Mouse (Mus musculus): ENCODE data around the gene Ankrd34a. TPM values are rescaled to one million over a fixed set of nuclear protein-coding genes. Genes with fewer than 3 reads are reported as not detected.

The Ankrd34a gene
- total RNA-seq (2022): 1 to 10 TPM in 2 of 4 experiments, under 1 TPM in 2; 0.64 to 1.6 (median 1.1) TPM

DNA sequence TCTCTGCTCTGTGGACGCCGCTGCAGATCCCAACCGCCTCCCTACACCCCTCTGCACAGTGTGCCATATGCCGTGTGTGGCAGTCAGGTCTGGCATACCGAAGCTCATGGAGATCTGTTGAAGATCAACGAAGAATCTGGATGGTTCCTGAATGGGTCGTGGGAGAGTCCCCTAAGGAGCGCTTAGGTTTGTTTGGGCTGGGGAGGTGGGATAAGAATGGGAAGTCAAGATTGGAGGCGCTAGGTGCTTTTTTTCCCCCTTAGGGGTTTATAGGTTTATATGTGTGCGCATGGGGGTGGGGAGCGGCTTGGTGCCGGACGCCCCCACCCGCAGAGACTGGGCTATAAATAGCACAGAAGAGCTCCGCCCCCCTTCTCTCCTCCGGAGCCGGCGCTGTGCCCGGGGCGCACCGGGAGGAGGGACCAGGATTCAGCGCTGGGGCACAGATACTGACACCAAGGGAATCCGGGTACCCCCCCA, at the start of gene Ankrd34a:
Gene Ankrd34a, plus strand, starts transcription at position 409 of the 480 bp plus-strand sequence.
- DNase-seq (ENCODE audit: low spot score in 2 of 2): peak; percentile 37 to 47

DNA sequence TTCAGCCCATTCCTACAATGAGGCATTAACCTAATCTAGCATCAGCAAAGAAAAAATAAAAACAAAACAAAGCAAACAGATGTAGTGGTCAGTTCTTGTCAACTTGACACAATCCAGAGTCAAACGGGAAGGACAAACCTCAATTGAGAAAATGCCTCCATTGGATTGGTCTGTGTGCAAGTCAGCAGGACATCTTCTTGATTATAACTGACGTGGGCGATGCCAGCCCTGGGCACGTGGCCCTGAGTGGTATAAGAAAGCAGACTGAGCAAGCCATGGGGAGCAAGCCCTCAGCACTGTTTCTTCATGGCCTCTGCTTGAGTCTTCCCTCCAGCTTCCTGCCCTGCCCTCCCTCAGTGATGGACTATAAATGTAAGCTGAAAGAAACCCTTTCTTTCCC, 49.6 kb upstream of the Ankrd34a start:
- no peak for DNase-seq (ENCODE audit: low spot score in 2 of 2)

DNA sequence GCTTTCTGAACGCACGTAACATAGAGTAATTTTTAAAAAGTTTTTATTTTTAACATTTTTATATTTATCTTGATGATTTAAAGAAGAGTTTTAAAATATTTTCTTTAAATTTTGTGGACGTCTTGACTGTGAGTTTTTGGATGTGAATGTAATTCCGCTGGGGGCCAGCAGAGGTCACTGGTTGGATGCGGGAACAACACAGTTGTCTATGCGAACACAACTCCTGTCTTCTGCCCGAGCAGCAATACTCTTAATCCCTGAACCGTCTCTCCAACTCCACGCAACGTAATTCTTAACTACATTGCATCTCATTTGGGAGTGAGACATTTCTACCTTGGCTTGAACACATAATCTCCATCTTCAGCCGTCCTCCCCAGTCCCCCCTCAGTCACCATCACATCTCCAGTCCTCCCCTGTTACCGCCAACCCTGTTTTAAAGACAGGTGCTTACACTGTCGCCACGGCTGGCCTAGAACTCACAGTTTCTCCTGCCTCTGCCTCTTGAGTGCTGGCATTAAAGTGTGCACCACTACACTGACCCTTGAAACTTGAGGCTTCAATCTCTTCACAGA, 49.0 kb upstream of the Ankrd34a start:
- peak in 1 of 2 experiments; percentile 66 for DNase-seq (ENCODE audit: low spot score in 2 of 2)

DNA sequence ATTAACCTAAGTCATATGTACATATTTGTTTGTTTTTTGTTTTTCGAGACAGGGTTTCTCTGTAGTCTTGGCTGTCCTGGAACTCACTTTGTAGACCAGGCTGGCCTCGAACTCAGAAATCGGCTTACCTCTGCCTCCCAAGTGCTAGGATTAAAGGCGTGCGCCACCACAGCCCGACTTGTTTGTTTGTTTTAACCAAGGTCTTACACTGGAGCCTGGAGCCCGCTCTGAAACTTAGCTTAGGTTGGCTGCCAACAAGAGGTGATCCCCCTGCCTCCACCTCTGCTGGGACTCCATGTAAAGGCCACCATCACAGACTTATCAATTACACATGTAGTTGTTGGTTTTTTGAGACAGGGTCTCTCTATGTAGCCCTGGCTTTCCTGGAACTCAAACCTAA, 47.6 kb upstream of the Ankrd34a start:
- DNase-seq (ENCODE audit: low spot score in 2 of 2): no peak

DNA sequence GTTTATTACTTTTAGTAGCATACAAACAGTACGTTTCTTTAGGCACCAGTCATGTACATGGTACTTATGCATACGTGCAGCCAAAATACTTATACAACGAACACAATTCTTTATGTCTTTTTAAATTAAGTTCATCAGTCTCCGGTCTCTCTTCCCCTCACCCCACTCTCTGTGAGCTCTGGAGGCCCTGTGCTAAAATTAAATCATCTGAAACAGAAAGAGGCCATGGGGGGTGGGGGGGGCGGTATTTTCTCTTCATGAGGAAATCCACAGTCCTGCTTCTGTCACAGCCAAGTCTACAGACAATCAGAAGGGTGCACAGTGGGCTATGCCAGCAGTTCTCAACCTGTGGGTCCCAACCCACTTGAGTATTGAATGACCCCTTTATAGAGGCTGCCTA, 47.1 kb upstream of the Ankrd34a start:
- DNase-seq (ENCODE audit: low spot score in 2 of 2): no peak

DNA sequence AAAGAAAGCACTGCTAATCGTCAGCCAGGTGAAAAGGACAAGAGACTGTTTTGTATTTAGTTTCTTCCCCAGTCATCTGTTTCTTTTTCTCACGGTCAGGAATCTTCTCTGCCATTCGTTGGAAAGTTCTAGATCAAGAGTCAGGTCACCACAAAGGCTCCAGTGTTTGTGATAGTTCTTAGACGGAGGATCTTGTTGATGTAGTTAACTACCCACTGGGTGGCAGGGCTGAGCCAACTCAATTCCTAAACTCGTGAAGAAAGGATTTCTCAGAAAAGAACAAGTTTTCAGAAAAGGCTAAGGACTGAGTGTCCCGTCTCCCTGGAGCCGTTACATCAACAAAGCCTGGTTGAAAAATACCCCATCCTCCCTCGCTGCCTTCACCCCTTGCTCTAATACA, 45.2 kb upstream of the Ankrd34a start:
- DNase-seq (ENCODE audit: low spot score in 2 of 2): peak in 1 of 2 experiments; percentile 61

DNA sequence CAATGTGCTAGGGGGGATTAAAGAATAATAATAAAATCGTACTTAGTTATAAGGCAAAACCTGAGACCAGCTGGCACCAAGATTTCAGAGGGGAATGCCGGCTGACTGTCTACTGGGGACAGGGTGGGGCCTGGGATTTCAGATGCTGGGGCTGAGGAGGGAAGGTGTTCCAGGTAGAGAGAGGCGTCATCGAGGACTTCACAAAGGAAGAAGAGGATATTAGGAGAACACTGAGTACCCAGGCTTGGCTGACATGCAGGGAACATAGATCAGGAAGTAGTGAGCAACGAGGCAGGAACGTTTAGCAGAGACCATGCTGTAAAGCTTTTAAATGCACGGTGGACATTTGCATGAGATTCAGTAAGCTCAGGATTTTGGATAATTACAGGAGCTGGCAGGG, 44.5 kb upstream of the Ankrd34a start:
- DNase-seq (ENCODE audit: low spot score in 2 of 2): no peak

DNA sequence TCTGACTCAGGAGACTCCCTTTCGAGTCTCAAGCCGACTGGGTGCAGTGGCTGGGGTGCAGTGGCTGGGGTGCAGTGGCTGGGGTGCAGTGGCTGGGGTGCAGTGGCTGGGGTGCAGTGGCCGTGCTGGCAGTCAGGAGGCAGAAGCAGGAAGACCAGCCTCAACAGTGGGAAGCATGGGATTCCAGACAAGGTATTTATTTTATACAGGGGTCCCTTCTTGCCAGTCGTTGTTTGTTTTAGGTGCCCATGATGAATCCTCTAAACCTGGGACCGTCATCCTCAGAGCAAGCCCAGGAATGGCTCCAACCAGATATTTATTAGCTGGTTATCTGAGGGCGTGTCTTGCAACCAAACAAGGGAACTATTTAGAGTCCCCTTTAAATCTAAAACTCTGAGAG, 42.8 kb upstream of the Ankrd34a start:
- DNase-seq (ENCODE audit: low spot score in 2 of 2): no peak

DNA sequence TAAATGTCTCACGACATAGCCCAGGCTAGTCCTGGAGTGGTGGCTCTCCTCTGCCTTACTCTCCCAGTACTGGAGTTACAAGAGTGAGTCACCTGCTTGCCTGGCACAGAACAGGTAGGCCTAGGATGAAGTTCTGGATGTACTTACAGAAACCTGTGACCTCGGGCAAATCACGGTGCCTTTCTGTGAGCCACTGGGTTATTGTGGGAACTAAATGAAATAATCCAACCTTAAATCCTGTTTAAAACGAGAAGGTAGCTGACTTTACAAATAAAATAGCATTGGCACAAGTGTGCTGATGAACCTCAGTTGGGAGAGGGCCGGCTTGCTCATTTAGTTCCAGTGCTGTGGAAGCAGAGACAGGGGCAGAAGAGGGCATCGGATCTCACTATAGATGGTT, 42.2 kb upstream of the Ankrd34a start:
- DNase-seq (ENCODE audit: low spot score in 2 of 2): no peak

DNA sequence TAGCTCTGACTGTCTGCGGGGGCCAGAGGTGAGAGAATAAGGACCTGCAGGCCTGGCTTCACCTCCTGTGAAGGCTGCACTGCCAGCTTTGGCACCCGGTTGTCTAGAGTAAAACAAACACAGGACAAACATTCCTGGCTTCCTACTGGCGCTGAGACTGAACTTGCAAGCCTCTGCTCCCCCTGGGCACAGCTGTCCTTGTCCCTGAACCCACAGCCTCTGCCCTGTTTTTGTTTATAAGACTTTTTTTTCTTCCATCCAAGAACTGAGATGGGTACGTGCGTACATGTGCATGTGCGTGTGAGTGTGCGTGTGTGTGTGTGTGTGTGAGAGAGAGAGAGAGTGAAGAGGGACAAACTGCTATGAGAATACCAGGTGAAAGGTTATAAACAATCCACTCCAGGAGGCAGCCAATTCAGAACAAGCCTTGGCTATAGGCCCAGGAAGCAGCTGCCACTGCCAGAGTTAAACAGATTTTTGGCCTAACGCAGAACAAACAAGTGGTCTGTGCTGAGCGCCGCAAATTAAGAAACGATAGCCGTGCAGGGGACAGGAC, 41.3 kb upstream of the Ankrd34a start:
- peak; percentile 70 to 82 for DNase-seq (ENCODE audit: low spot score in 2 of 2)

DNA sequence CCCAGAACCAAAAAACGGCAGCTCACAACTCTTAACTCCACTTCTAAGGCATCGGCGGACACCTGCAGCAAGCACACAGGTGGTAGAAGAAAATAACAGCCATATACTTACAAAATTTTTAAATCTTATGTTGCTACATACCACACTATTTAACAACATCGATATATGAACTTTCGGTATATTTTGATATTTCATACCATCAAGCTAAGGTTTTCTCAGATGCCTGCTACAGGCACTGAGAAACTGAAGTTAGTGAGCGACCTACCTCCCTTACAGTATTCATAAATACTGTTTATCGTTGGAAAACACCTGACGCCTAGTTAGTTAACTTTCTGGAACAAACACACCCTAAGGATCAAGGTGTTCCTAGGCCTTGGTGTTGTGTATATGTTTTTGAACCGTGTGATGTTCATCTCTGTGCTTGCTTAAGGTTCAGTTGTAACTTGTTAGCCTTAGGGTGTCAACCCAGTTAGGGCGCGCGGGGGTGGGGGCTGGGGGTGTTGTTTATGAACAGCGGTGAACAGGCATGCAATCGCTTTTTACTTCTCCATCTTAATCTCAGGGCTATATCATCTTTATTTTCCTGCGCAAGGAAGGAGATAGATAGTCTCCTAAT, 40.3 kb upstream of the Ankrd34a start:
- DNase-seq (ENCODE audit: low spot score in 2 of 2): no peak

DNA sequence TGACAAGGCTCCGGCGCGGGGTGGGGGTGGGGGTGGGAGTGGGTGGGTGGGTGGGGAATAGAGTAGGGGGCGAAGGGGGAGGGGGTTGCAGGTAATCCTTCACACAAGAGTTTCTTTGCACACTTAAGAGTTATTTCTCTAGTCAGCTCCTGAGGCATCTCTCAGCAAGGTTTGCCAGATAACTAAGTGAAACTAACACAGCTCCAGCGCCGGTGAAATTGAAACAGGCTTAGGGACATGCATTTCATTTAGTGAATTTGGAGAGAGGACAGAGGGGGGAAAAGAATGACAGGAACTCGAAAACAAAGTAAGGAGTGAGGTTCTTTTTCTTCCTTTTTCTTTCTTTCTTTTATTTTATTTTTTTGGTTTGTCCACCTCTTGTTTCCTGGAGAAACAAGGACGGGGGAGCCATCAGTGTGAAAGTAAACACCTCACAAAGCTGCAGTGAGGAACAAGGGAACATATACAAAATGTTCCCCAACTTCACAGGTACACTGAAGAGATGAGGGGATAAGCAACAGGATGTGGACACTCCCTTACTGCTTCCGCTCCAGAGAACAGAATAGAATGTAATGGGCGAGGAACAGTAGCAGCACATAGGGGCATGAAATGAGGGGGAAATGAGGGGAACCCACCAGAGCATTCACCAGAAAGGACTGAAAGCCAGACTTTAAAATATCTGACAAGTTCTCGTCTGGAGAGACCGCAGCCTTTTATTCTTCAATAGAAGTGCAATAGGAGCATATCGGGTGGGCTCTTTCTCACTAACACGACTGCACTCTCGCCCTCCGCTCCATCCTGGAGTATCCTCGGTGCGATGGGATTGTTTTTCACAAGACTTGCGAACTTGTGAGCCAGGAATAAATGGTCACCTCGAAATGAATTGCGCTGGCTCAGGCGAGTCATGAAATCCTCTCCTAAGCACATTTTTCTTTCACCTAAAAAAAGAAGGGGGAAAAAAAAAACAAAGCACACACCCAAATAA, 39.5 kb upstream of the Ankrd34a start:
- DNase-seq (ENCODE audit: low spot score in 2 of 2): no peak

DNA sequence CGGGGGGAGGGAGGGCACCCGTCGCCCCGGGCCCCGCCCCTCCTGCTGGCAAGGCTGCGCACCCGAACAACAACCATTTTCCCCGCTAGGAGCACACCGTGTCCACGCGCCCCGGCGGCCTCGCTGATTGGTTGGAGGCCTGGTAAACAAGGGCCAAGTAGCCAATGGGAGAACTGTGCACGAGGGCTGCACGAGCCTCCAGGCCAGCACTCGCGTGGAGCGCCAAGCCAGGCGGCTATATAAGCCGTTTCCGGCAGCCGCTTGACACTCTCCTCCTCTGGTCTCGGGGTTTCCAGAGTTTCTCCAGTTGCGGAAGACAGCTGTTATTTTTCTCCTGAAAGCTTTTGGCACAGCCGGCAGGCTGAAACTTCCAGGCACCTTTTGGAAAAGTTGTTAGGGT, 38.7 kb upstream of the Ankrd34a start, which contains the start of gene Txnip:
Gene Txnip, plus strand, starts transcription at position 264 of the 400 bp plus-strand sequence.
- peak; percentile 100 for DNase-seq (ENCODE audit: low spot score in 2 of 2)

DNA sequence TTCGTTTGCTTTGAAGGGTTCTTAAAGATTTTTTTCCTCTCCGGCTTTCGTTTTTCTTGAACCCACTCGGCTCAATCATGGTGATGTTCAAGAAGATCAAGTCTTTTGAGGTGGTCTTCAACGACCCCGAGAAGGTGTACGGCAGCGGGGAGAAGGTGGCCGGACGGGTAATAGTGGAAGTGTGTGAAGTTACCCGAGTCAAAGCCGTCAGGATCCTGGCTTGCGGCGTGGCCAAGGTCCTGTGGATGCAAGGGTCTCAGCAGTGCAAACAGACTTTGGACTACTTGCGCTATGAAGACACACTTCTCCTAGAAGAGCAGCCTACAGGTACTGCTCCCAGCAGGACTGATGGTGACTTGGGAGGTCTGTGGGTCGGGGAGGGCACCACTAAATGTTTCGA, 38.3 kb upstream of the Ankrd34a start:
- no peak for DNase-seq (ENCODE audit: low spot score in 2 of 2)

DNA sequence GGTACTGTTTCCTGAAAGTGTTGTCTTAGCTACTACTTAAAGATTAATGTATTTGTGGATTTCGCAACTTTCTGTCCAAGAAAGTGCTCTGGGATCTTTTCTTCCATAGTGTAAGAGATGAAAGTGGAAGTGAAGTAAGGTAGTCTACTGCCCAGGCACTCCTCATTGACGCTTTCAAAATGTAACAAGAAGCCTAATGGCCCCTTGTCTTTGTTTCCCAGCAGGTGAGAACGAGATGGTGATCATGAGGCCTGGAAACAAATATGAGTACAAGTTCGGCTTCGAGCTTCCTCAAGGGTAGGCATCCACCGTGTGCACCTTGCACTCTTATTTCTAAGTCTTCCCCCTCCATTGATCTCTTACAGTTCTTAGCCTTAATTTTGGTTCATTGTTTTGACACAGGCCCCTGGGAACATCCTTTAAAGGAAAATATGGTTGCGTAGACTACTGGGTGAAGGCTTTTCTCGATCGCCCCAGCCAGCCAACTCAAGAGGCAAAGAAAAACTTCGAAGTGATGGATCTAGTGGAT, 37.7 kb upstream of the Ankrd34a start:
- DNase-seq (ENCODE audit: low spot score in 2 of 2): no peak

DNA sequence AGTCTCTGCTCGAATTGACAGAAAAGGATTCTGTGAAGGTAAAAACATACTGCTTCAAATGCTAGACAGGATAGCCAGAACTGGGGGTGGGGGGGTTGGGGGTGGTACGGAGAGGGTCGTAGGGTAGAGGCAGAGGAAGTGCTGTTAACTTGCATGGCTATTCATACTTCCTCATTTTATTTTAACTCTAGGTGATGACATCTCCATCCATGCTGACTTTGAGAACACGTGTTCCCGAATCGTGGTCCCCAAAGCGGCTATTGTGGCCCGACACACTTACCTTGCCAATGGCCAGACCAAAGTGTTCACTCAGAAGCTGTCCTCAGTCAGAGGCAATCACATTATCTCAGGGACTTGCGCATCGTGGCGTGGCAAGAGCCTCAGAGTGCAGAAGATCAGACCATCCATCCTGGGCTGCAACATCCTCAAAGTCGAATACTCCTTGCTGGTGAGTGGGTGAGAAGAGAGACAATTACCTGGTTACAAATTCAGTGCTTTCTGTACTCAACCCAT, 37.0 kb upstream of the Ankrd34a start:
- no peak for DNase-seq (ENCODE audit: low spot score in 2 of 2)

DNA sequence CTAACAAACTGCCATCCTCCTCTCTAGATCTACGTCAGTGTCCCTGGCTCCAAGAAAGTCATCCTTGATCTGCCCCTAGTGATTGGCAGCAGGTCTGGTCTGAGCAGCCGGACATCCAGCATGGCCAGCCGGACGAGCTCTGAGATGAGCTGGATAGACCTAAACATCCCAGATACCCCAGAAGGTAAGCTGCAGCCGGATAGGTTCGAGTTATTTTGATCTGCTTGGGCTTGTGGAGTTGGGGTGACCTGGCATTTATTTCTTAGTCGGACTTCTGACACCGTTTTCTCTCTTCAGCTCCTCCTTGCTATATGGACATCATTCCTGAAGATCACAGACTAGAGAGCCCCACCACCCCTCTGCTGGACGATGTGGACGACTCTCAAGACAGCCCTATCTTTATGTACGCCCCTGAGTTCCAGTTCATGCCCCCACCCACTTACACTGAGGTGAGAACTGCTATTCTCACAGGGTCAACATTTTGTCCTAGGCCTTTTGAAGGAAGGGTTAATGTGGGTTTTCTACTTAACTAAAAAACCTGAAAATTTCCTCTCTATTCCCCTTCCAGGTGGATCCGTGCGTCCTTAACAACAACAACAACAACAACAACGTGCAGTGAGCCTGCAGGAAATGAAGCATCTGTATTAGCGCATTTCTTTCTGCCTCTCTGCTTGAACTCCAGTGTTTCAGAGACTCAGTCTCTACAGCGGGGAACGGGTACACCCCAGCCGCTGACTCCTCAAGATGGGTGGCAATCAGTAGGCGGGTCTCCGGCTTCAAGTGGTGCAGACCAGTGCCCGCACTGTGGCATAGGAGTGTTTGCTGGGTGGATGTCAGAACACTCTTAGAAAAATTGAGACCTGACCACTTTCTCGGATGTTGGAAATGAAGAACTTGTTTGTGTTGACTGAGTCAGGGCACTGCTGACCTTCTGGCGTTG, 36.3 kb upstream of the Ankrd34a start:
- DNase-seq (ENCODE audit: low spot score in 2 of 2): no peak

DNA sequence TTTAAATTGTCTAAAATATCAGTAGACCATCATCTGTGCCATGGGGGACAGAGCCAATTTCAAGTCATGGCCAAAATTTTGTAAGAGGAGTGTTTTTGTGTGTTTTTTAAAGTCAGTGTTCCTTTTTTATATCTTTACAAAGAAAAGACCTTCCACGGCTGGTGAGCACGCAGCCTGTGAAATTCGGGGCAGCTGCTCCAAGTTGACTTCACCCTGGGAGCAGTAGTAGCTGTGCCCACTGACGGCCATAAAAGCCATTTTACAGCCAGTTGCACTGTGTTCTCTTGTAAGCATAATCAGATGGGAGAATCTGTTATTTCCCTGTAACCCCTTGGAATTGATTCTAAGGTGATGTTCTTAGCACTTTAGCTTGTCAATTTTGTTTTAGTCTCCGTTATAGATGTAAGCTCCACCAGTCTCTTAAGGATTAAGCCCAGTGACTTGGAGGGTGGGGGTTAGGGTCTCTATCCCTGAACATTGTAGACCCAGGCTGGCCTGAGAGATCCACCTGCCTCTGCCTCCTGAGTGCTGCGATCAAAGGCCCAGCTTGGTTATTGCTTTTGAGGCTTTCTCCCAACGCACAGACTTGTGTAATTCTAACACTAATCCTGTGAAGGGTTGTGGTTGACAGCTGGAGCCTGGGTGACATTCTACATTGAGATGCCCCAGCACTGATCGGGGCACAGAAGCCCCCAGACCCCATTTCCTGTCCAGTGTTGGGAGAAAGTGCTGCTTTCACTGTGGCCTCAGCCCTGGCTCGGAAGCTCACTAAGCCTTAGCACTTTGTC, 35.4 kb upstream of the Ankrd34a start:
- DNase-seq (ENCODE audit: low spot score in 2 of 2): peak in 1 of 2 experiments; percentile 45
